Mouse (Mus musculus): Measurements from ENCODE around the gene Wdr47.
"Not testable (repeated sequence)": the region's sequence is repeated elsewhere in the genome, so short reads cannot be mapped to it uniquely, and the experiment has no call there.

The Wdr47 gene

DNA sequence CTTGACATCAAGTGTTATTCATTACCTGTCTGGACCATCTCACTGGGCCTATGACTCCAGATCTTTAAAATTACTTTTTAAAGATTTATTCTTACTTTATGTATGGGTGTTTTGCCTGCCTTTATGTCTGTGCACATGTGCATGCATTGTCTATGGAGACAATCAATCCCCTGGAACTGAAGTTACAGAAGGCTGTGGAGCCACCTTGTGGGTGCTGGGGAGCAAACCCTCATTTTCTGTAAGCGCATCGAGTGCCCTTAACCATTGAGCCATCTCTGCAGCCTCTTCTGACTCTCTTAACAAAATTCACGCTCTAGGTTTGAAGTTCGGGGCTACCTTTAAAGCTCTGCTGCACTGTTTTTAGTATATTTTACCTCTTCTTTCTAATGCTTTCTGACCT, 48.3 kb downstream of the Wdr47 start:
- no peak for DNase-seq

DNA sequence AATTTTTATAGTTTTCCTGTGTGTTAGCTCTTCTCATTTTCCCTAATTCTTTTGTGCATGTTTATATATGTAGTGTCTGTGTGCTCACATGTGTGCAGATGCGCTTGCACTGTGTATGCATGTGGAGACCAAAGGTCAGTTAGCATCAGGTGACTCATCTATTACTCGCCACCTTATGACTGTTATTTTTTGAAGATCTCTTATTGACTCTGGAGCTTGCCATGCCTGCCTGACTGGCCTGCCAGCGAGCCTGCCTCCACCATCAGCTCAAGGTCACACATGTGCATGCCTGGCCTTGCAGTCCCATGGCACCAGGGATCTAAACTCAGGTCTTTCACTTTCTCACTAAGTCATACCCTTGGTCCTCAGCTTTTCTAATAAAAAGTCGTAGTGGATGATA, 49.9 kb downstream of the Wdr47 start:
- no peak for DNase-seq

DNA sequence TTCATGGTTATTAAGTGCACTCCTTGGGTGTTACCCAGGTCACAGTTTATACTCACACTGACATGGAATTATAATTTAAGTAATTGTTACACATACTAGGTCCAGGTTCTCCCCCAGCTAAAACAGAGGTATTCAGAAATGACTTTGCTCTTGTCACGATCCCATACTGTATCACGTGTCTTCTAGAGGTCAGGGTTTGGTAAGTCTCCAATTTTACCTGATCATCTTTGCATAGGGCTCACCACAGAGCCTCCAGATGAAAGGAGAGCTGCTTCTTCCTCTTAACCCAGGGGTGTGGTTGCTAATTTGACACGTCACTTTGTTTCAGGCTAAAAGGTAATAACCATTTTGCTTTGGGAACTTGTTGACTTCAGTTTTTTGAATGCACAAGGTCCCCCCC, 53.8 kb downstream of the Wdr47 start:
- DNase-seq: no peak

DNA sequence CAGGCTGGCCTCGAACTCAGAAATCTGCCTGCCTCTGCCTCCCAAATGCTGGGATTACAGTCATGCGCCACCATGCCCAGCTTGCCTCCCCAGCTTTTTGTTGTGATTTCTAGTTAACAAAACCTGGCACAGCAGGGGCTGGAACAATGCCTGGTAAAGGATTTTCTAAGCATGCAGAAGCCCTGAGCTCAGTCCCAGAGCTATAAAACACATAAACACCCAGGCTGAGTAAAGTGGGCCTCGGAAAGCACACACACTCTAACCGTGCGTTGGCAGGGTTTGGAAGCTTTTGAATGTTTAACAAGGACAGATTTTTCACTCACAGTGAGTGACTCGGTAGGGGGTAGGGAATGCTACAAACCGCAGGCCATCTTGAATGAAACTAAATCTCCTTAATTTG, 55.0 kb downstream of the Wdr47 start:
- peak; percentile 19 to 34 for DNase-seq

DNA sequence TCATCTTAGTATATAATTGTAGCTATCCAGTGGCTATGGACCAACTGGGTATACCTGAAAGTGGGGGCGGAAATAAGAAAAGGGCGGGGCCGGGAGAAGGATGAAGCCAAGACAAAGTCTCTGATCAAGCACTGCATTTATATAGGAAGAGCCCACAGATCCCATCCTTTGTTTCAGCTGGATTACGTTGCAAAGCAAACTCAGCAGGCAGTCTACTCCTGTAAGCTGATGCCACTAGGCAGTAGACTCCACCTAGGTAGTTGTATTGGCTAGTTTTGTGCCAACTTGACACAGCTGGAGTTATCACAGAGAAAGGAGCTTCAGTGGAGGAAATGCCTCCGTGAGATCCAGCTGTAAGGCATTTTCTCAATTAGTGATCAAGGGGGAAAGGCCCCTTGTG, 56.6 kb downstream of the Wdr47 start:
- DNase-seq: not testable (repeated sequence)

DNA sequence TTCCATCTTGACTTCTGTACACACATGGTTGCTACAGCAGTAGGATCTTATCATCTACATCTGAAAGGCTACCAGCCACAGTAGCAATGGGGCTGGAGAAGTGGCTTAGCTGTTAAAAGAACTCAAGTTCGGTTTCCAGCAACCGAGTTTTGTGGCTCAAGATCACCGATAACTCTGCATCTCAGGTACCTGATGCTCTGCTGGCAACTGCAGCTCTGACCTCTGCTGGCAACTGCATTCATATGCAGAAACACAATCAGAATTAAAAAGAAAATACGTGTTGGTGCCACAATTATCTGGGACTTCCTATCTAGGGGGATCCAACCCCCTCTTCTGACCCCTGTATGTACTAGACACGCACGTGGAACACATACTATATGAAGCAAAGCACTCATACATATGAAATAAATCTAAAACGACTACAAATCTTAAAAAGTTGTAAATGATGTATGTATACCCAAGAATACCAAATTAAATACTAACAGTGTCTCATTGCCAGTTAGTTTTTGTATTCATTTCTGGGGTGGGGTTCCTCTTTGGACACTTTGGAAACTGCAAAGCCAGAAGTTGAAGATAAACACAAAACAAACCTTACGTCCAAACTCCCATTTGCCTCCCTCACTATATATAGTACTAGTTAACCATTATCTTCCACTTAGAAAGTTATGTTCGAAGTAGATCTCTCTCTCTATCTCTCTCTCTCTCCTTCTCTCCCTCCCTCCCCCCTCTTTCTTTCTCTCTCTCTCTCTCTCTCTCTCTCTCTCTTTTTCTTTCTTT, 62.0 kb downstream of the Wdr47 start:
- no peak for DNase-seq

DNA sequence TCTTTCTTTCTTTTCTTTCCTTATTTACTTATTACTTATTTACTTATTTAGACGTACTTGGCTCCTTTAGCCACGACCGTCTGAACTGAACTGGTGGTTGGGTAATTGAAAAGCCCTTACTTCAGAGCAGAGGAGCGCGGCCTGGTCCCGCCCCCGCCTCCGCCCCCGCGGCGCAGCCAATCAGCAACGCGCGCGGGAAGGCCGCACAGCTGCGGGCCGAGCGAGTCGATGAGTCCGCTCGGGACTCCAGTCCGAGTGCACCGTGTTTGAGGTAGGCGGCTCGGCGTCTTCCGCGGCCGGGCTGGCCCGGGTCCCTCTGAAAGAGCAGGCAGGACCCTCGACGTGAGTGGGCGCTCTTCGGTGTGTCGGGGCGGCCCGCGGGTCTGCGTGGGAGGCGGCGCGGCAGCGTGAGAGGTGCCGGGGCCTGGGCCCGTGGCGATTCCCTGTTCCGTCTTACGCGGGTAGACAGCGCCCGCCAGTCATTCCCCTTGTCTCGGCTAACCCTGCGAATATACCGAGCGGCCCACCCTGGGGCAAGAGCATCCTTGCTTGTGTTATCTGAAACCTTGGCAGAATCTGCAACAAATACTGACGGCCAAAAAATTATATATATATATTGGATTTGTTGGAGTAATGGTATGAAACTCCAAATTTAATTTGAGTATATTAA, 62.8 kb downstream of the Wdr47 start, which contains the start of gene Clcc1:
TSS of gene Clcc1 (plus strand) at position 204 of the 670 bp plus-strand sequence.
- peak; percentile 95 to 97 for DNase-seq

DNA sequence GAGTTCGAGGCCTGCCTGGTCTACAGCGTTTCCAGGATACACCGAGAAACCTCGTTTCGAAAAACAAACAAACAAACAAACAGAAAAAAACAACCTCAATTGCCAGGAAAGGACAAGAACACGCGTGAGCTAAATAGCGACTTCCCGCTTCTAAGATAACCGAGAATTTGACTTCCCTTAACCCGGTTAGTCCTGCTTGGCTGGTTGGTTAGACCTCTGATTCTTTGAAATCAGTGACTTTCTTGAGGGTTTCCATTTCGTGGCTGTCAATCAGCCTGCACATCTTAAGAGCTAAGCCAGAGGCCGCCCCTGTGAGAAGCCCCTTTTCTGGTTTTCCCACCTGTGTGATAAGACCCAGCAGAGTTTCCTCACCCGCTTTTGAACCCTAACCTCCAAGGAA, 63.5 kb downstream of the Wdr47 start:
- DNase-seq: peak in 1 of 2 experiments; percentile 12

DNA sequence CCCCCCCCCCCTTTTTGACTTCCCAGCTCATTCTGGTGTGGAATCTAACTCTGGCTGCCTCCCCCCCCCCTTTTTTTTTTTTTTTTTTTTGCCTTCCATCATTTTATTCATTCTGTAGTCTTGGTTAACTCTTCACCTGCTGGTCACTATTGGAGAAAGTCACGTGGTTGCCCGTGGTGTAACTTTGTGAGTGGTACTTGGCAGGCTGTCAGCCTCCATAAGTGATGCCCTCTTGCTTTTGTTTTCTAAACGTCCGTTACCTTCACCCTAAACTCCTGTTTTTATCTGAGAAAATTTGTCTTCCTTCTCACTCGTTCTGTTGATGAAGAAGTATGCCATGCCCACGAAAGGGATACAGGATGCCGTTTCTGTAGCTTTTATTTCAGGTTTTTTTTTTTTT, 64.4 kb downstream of the Wdr47 start:
- DNase-seq: no peak

DNA sequence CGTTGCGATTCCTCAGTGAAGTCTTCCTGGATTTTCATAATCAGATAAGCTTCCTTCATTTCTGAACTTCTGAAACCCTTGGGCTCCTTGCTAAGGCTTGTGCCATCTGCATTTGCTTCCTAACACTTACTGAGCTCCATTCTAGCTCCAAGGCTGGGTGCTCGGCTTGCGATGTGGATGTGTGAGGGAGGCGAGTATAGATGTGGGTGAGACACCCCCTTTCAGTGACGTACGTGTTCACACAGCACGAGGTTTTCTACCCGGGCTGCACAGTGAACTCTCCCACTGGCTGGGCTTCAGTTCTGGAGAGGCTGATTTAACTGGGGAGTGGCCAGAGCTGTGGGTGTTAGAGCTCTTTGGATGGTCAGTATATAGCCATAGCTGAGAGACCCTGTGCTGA, 67.5 kb downstream of the Wdr47 start:
- no peak for DNase-seq

DNA sequence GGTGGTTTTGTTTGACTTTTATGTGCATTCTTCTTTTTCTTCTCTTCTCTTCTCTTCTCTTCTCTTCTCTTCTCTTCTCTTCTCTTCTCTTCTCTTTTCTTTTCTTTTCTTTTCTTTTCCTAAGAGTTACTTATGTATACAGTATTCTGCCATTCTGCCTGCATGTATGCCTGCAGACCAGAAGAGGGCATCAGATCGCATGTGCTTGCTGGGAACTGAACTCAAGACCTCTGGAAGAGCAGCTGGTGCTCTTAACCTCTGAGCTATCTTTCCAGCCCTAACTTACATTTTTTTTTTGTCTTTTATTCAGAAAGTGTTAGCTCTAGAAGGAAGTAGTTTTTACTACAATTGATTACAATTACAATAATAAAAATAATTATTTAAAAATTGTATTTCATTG, 69.9 kb downstream of the Wdr47 start:
- no peak for DNase-seq

DNA sequence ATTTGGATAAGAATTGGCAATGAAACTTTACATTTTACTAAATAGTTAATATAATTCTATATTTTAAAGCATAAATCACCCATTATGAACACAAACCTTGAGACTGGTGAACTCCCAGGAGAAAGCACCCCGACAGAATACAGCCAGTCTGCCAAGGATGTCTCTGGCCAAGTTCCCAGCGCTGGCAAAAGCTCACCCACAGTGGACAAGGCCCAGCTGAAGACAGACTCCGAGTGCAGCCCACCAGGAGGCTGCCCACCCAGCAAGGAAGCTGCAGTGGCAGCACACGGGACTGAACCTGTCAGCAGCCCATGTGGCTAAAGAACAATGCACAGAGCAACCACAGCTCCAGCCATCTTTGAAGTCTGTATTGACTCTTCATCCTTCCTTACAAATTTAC, 85.5 kb downstream of the Wdr47 start:
- DNase-seq: no peak

DNA sequence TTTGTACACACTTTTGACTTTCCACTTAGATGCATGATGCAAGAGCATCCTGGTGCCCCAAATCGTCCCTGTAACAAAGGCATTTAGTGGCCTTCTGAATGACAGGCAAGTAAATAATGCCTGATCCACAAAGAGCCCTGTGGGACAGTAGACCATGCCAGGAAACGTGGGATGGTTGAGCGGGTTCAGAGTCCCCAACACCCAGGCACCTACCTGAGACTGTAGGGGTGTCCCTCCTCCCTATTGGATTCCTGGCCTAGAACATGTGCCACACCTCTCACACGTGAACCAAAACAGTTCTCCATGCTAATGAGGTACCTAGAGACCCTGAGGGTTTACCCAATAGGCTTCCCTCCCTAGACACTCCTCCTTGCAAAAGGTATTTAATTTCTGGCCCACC, 89.9 kb downstream of the Wdr47 start:
- no peak for DNase-seq

DNA sequence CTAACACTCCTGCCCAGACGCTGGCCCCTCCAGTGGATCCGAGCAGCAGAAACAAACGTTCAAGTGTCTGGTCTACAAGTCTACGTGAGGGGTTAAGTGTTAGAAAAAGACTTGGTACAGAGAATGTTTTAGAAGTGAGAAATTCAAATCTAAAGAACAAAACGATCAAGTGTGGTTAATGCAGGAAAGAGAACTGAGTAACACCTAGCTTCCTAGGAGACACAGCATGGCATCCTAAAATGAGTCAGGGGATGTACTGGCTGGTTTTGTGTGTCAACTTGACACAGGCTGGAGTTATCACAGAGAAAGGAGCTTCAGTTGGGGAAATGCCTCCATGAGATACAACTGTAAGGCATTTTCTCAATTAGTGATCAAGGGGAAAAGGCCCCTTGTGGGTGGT, 92.5 kb downstream of the Wdr47 start:
- not testable (repeated sequence) for DNase-seq

DNA sequence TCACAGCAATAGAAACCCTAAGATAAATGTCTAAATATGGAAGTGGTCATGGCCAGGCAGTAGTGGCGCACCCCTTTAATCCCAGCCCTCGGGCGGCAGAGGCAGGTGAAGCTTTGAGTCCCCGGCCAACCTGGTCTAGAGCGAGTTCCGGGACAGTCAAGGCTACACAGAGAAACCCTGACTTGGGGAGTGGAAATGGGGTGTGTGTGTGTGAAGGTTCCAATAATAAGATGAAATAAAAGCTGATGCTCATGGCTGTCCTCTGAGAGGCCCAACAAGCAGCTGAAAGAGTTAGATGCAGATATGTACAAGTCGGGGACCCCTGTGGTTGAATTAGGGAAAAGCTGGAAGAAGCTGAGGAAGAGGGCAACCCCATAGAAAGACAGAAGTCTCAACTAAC, 94.6 kb downstream of the Wdr47 start:
- no peak for DNase-seq

DNA sequence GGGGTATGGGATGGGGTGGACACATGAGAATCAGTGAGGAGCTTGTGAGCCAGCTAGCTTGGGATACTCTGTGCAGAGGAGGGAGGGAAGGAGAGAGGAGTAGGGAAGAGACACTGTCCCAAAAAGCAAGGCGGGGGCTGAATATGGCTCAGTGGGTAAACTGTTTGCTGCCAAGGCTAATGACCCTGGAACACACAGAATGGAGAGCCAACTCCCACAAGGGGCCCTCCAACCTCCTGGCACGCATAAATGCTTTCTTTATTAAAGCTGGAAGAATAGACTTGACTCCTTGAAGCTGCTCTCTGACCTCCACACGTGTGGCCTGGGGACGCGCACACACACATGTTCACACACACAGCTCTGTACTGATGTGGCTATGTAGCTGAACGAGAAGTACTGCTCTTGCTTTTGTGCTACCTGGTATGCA, 97.9 kb downstream of the Wdr47 start:
- DNase-seq: no peak

DNA sequence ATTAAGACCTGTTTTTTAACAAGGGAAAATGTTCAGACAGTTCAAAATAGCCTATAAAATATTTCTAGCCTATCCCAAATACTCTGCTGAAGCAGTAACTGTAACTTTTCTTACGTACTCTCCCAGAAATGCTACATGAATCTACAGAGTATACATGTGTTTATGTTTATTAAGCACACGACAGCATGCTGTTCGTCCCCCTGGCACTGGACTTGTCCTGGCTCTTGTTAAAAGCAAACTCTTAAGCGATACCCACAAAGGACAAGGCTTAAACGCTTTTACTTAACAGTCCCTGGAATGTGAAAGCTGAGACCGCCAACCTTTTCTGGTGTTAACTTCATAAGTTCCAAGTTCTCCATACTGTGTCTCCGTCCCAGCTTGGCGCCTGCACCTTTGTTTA, 98.4 kb downstream of the Wdr47 start:
- DNase-seq: no peak

DNA sequence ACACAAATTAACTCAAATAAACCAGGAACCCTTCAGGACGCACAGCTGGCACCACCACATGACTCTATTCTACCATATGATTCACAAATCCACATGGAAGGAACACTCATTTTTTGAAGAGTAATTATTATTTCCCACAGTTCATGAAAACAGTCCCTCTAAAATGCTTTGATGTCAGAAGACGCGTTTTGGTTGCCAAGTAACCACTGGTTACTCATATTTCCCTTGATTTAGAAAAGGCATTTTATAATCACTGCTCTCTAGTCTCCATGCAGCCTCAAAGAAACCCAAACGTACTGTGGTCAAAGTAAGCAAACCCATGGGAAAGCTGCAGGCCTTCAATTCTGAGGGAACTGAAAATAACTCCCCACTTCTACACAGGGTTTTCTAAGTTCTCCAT, 98.9 kb downstream of the Wdr47 start:
- DNase-seq: no peak

DNA sequence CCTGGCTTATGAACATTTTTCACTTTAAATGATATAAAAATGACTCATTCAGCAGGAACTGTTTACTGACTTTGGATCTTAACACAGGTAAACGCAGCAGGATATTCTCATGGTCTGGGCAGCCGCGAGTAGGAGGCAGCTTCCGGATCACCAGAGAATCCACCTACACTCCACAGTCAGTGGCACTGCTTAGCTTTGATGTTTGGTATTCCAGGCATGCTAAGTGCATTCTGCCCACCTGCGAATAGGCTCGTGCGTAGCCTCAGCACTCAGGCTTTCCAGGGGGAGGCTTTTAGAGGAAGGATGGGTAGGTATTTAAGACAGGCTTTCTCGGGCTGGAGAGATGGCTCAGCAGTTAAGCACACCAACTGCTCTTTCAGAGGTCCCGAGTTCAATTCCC, 103.2 kb downstream of the Wdr47 start:
- no peak for DNase-seq

Data from cerebellum, adult 18-20 months (tissue).